ENCODE assay signal across 21 mouse cellular contexts in genomic region chr1:72308919-72309318, GRCm38 (mm10). TPM values are rescaled to one million over a fixed set of nuclear protein-coding genes. Genes with fewer than 3 reads are reported as not detected.
DNase-seq lines count a peak whose midpoint lies in the region; ATAC-seq and TF ChIP-seq lines count a peak whose summit lies in the region.
"Had no signal": no experiment of that assay in that cellular context is flagged by ENCODE, and none has a peak within 500 bp of the region (broad histone marks: within the 10 kb centered on the region; RNA-seq: fewer than 3 reads in every experiment).

No protein-coding gene starts in this region.

- no peak for ATAC-seq in hindbrain, embryonic 11.5 days (ENCODE audit: low FRiP score)
- no peak for ATAC-seq in hindbrain, embryonic 12.5 days (ENCODE audit: low FRiP score)
- ATAC-seq in embryonic facial prominence, embryonic 11.5 days (replicated peaks; ENCODE audit: insufficient number of reproducible peaks, low FRiP score, low TSS enrichment, low read depth), result no peak
- ATAC-seq in limb, embryonic 14.5 days (ENCODE audit: low FRiP score, low read depth), result no peak
- ATAC-seq in inflammation-experienced regulatory T-cells, adult 6 months, result no peak
- ATAC-seq: forebrain, embryonic 14.5 days had no signal

- intact Hi-C loops in left cerebral cortex, postnatal 10 days (cut with DNase I), result loop anchor here (5.0 to 10.0 kb wide), 2 partner anchors 228 to 406 kb away; partner anchors contain the start of genes March4 and Rpl37a

- no peak for TF ChIP-seq CTCF in CH12.LX (conservative IDR thresholded peaks at IDR 0.05 in 1 of 2, IDR thresholded peaks at IDR 0.05 in 1 of 2; ENCODE audit: low read depth in 2 of 2, low read length in 2 of 2)

- no peaks in the 10 kb centered on the region; the same call in 1 of the 2 replicates for H3K4me1 ChIP-seq in hindbrain, embryonic 11.5 days (replicated peaks; ENCODE audit: control insufficient read depth, insufficient read depth, low read length)
- H3K4me1 ChIP-seq in hindbrain, embryonic 12.5 days, result peaks cover 14% of the 10 kb centered on the region
- peaks cover 6 to 28% of the 10 kb centered on the region in 2 experiments; a peak in 3 of 4 replicates for H3K4me1 ChIP-seq in CH12.LX (ENCODE audit: control insufficient read depth in 1 of 2, insufficient read depth in 2 of 2)
- H3K4me1 ChIP-seq in embryonic facial prominence, embryonic 11.5 days (ENCODE audit: control insufficient read depth, insufficient read depth, low read length), result no peaks in the 10 kb centered on the region
- no peaks in the 10 kb centered on the region; the same call in 1 of the 2 replicates for H3K4me1 ChIP-seq in limb, embryonic 14.5 days (ENCODE audit: control insufficient read depth, insufficient read depth, low read length)

- TF ChIP-seq POLR2A in CH12.LX (IDR thresholded peaks at IDR 0.05; ENCODE audit: low read depth, low read length), result no peak
- TF ChIP-seq POLR2A in limb, embryonic 14.5 days (IDR thresholded peaks at IDR 0.05; ENCODE audit: borderline replicate concordance, extremely low read depth, insufficient read depth, insufficient read length), result no peak

- no peaks in the 10 kb centered on the region for H3K79me2 ChIP-seq in CH12.LX (replicated peaks; ENCODE audit: control insufficient read depth, extremely low read depth, insufficient read depth, poor library complexity, severe bottlenecking)

- WGBS in hindbrain, embryonic 11.5 days, result 76% methylated on average over 4 of the region's 4 CpGs
- WGBS in hindbrain, embryonic 12.5 days, result 68% methylated on average over 4 of the region's 4 CpGs
- 58% methylated on average over 4 of the region's 4 CpGs for WGBS in embryonic facial prominence, embryonic 11.5 days
- 63% methylated on average over 4 of the region's 4 CpGs for WGBS in limb, embryonic 14.5 days

- no peak overlapping the region for H3K9ac ChIP-seq in hindbrain, embryonic 11.5 days (ENCODE audit: low read depth, low read length)
- no peak overlapping the region for H3K9ac ChIP-seq in hindbrain, embryonic 12.5 days
- no peak overlapping the region for H3K9ac ChIP-seq in CH12.LX (ENCODE audit: insufficient read depth, low read depth)
- no peak overlapping the region for H3K9ac ChIP-seq in embryonic facial prominence, embryonic 11.5 days (replicated peaks; ENCODE audit: low read length)
- H3K9ac ChIP-seq in limb, embryonic 14.5 days (ENCODE audit: low read depth, low read length, severe bottlenecking), result no peak overlapping the region
- H3K9ac ChIP-seq: stomach, embryonic 15.5 days had no signal

- H3K27me3 ChIP-seq in hindbrain, embryonic 11.5 days (ENCODE audit: control insufficient read depth, insufficient read depth, low read length), result no peaks in the 10 kb centered on the region
- no peaks in the 10 kb centered on the region for H3K27me3 ChIP-seq in hindbrain, embryonic 12.5 days
- no peaks in the 10 kb centered on the region for H3K27me3 ChIP-seq in CH12.LX (replicated peaks)
- H3K27me3 ChIP-seq in embryonic facial prominence, embryonic 11.5 days (ENCODE audit: control insufficient read depth, insufficient read depth, low read length), result no peaks in the 10 kb centered on the region
- no peaks in the 10 kb centered on the region for H3K27me3 ChIP-seq in limb, embryonic 14.5 days (ENCODE audit: control insufficient read depth, insufficient read depth, low read length)
- H3K27me3 ChIP-seq: hindbrain, embryonic 13.5 days; neural tube, embryonic 13.5 days; stomach, embryonic 15.5 days had no signal

- H3K27ac ChIP-seq in hindbrain, embryonic 11.5 days (ENCODE audit: low read depth, low read length), result 0 out of 2 replicates have a peak overlapping the region, but pooled peaks have one; percentile 24
- H3K27ac ChIP-seq in hindbrain, embryonic 12.5 days, result no peak overlapping the region
- no peak overlapping the region for H3K27ac ChIP-seq in CH12.LX (ENCODE audit: insufficient read depth, low read depth)
- H3K27ac ChIP-seq in embryonic facial prominence, embryonic 11.5 days (replicated peaks; ENCODE audit: low read depth, low read length), result no peak overlapping the region
- H3K27ac ChIP-seq in limb, embryonic 14.5 days (replicated peaks; ENCODE audit: low read depth, low read length), result 0 out of 2 replicates have a peak overlapping the region, but pooled peaks have one; percentile 3
- H3K27ac ChIP-seq: hindbrain, embryonic 13.5 days; neural tube, embryonic 13.5 days; stomach, embryonic 15.5 days had no signal

- dilution Hi-C loops in CH12.LX (cut with MboI; ENCODE audit: extremely low pct_ligation_motif_present, extremely low pct_unique_long_range_greater_than_20kb, low sequenced_read_pairs), result no loop called here

- no peak overlapping the region for H3K4me2 ChIP-seq in hindbrain, embryonic 11.5 days (replicated peaks; ENCODE audit: low read depth, low read length)
- H3K4me2 ChIP-seq in hindbrain, embryonic 12.5 days (replicated peaks), result no peak overlapping the region
- H3K4me2 ChIP-seq in CH12.LX (ENCODE audit: insufficient read depth, low read depth, poor library complexity, severe bottlenecking), result no peak overlapping the region
- H3K4me2 ChIP-seq in embryonic facial prominence, embryonic 11.5 days (ENCODE audit: low read depth, low read length), result no peak overlapping the region
- no peak overlapping the region for H3K4me2 ChIP-seq in limb, embryonic 14.5 days (replicated peaks; ENCODE audit: low read depth, low read length, severe bottlenecking)

- no peaks in the 10 kb centered on the region for H3K9me3 ChIP-seq in hindbrain, embryonic 11.5 days (ENCODE audit: control insufficient read depth, low read length)
- H3K9me3 ChIP-seq in hindbrain, embryonic 12.5 days (replicated peaks), result no peaks in the 10 kb centered on the region
- no peaks in the 10 kb centered on the region for H3K9me3 ChIP-seq in CH12.LX (replicated peaks; ENCODE audit: low read length)
- no peaks in the 10 kb centered on the region for H3K9me3 ChIP-seq in embryonic facial prominence, embryonic 11.5 days (replicated peaks; ENCODE audit: control insufficient read depth, low read length)
- H3K9me3 ChIP-seq in limb, embryonic 14.5 days (ENCODE audit: control insufficient read depth, low read length), result no peaks in the 10 kb centered on the region
- H3K9me3 ChIP-seq: hindbrain, embryonic 13.5 days; neural tube, embryonic 13.5 days; stomach, embryonic 15.5 days had no signal

- no peaks in the 10 kb centered on the region for H3K36me3 ChIP-seq in hindbrain, embryonic 11.5 days (ENCODE audit: control insufficient read depth, insufficient read depth, low read length)
- H3K36me3 ChIP-seq in hindbrain, embryonic 12.5 days, result no peaks in the 10 kb centered on the region
- H3K36me3 ChIP-seq in CH12.LX (replicated peaks in 1 of 2; ENCODE audit: control insufficient read depth in 1 of 2, insufficient read depth in 1 of 2, low read length in 1 of 2), result peaks cover 9 to 39% of the 10 kb centered on the region in 2 experiments
- H3K36me3 ChIP-seq in embryonic facial prominence, embryonic 11.5 days (replicated peaks; ENCODE audit: control insufficient read depth, insufficient read depth, low read depth, low read length), result no peaks in the 10 kb centered on the region; the same call in 1 of the 2 replicates
- H3K36me3 ChIP-seq in limb, embryonic 14.5 days (ENCODE audit: control insufficient read depth, insufficient read depth, low read length), result peaks cover 20% of the 10 kb centered on the region
- H3K36me3 ChIP-seq: hindbrain, embryonic 13.5 days; stomach, embryonic 15.5 days had no signal

- peak; percentile 12 for DNase-seq in hindbrain, embryonic 11.5 days (ENCODE audit: low spot score)
- no peak for DNase-seq in CH12.LX (ENCODE audit: extremely low read depth)
- DNase-seq in embryonic facial prominence, embryonic 11.5 days (ENCODE audit: low spot score), result peak; percentile 3
- no peak for DNase-seq in limb, embryonic 14.5 days (ENCODE audit: low spot score)
- no peak for DNase-seq in frontal cortex, postnatal 14 days (ENCODE audit: low spot score in 2 of 2)
- no peak for DNase-seq in left cerebral cortex, postnatal 10 days (ENCODE audit: extremely low spot score in 1 of 2, low spot score in 2 of 2)
- DNase-seq: adrenal gland, adult 2 months; cerebellum, adult 9-11 months; kidney, adult 8-10 months; kidney, postnatal 36 days; liver; lung, adult 18-20 months; right cerebral cortex, postnatal 25 days had no signal

- TF ChIP-seq RAD21 in CH12.LX (IDR thresholded peaks at IDR 0.05; ENCODE audit: low read depth, low read length), result no peak

- in situ Hi-C loops in CH12.LX (cut with MboI; ENCODE audit: low pct_ligation_motif_present, low pct_unique_long_range_greater_than_20kb, low sequenced_read_pairs), result loop anchor here (10.0 kb wide), 1 partner anchor 536 kb away; no protein-coding TSS in a partner anchor

- no peak overlapping the region for H3K4me3 ChIP-seq in hindbrain, embryonic 11.5 days (ENCODE audit: low read depth, low read length)
- no peak overlapping the region for H3K4me3 ChIP-seq in hindbrain, embryonic 12.5 days
- H3K4me3 ChIP-seq in CH12.LX (replicated peaks in 1 of 3; ENCODE audit: low read depth in 2 of 3, low read length in 2 of 3, poor library complexity in 1 of 3), result no peak overlapping the region
- H3K4me3 ChIP-seq in embryonic facial prominence, embryonic 11.5 days (ENCODE audit: low read depth, low read length), result no peak overlapping the region
- H3K4me3 ChIP-seq in limb, embryonic 14.5 days (replicated peaks; ENCODE audit: low read length), result no peak overlapping the region
- H3K4me3 ChIP-seq: stomach, embryonic 15.5 days had no signal

- no peak for TF ChIP-seq EP300 in CH12.LX (IDR thresholded peaks at IDR 0.05; ENCODE audit: low read length)

RNA-seq across cellular contexts. Expression of gene Xrcc5, which starts 1.7 kb away (rescaled TPM):
- polyA plus RNA-seq in hindbrain, embryonic 11.5 days (2014; fragmentation: Nextera tagmentation; extraction: Ambion mirVana), result 53.2 and 57.5 TPM in 2 replicates
- 44.0 and 47.0 TPM in 2 replicates for polyA plus RNA-seq in hindbrain, embryonic 12.5 days (2016; fragmentation: Nextera tagmentation; extraction: Ambion mirVana)
- 53.4 and 58.6 TPM in 2 replicates for total RNA-seq in CH12.LX (2012; rRNA removed)
- total RNA-seq in CH12.LX (2014; rRNA removed), result 83.5 and 93.1 TPM in 2 replicates
- 60.3 and 62.6 TPM in 2 replicates for polyA plus RNA-seq in CH12.LX (2012; ENCODE audit: insufficient read length, low read depth)
- polyA plus RNA-seq in embryonic facial prominence, embryonic 11.5 days (2014; fragmentation: Nextera tagmentation; extraction: Ambion mirVana), result 77.5 and 77.8 TPM in 2 replicates
- 16.1 and 22.6 TPM in 2 replicates for polyA plus RNA-seq in limb, embryonic 14.5 days (2012; rRNA removed)
- 41.8 and 43.2 TPM in 2 replicates for polyA plus RNA-seq in limb, embryonic 14.5 days (2014; fragmentation: Nextera tagmentation; extraction: Ambion mirVana)
- 10 to 100 TPM in 1 of 2 experiments, 1 to 10 TPM in 1; 9.8 to 10.5 TPM for total RNA-seq in left cerebral cortex, postnatal 10 days (2021)
- polyA plus RNA-seq in inflammation-experienced regulatory T-cells, adult 6 months (2017; shearing (Covaris generic)), result 10 to 100 TPM; 23.7 to 29.9 (median 26.1) TPM

RNA-seq across cellular contexts. Expression of gene Tmem169, which starts 24.8 kb away (rescaled TPM):
- polyA plus RNA-seq in hindbrain, embryonic 11.5 days (2014; fragmentation: Nextera tagmentation; extraction: Ambion mirVana), result 25.5 TPM in 2 replicates
- 31.0 and 36.0 TPM in 2 replicates for polyA plus RNA-seq in hindbrain, embryonic 12.5 days (2016; fragmentation: Nextera tagmentation; extraction: Ambion mirVana)
- total RNA-seq in CH12.LX (2012; rRNA removed) (0.04 and 0.17 TPM in 2 replicates), CH12.LX (2014; rRNA removed) (0.26 TPM in 1 of 2 replicates, not detected in the other)
- polyA plus RNA-seq in CH12.LX (2012; ENCODE audit: insufficient read length, low read depth), result not detected in 2 replicates
- 7.0 and 7.3 TPM in 2 replicates for polyA plus RNA-seq in embryonic facial prominence, embryonic 11.5 days (2014; fragmentation: Nextera tagmentation; extraction: Ambion mirVana)
- 3.8 and 4.0 TPM in 2 replicates for polyA plus RNA-seq in limb, embryonic 14.5 days (2012; rRNA removed)
- polyA plus RNA-seq in limb, embryonic 14.5 days (2014; fragmentation: Nextera tagmentation; extraction: Ambion mirVana), result 3.0 and 4.6 TPM in 2 replicates
- 10 to 100 TPM; 35.7 to 39.7 TPM for total RNA-seq in left cerebral cortex, postnatal 10 days (2021)
- not detected for polyA plus RNA-seq in inflammation-experienced regulatory T-cells, adult 6 months (2017; shearing (Covaris generic))
- total RNA-seq: megakaryocyte-erythroid progenitor cell, adult 5-6 weeks had no signal
- polyA plus RNA-seq: heart, postnatal 0 days had no signal

RNA-seq across cellular contexts. Expression of gene Pecr, which starts 24.8 kb away (rescaled TPM):
- polyA plus RNA-seq in hindbrain, embryonic 11.5 days (2014; fragmentation: Nextera tagmentation; extraction: Ambion mirVana), result 14.0 and 16.4 TPM in 2 replicates
- 13.2 and 16.5 TPM in 2 replicates for polyA plus RNA-seq in hindbrain, embryonic 12.5 days (2016; fragmentation: Nextera tagmentation; extraction: Ambion mirVana)
- 17.6 and 17.8 TPM in 2 replicates for total RNA-seq in CH12.LX (2012; rRNA removed)
- total RNA-seq in CH12.LX (2014; rRNA removed), result 21.3 and 21.4 TPM in 2 replicates
- polyA plus RNA-seq in CH12.LX (2012; ENCODE audit: insufficient read length, low read depth), result 24.8 and 26.5 TPM in 2 replicates
- 23.0 and 23.3 TPM in 2 replicates for polyA plus RNA-seq in embryonic facial prominence, embryonic 11.5 days (2014; fragmentation: Nextera tagmentation; extraction: Ambion mirVana)
- 20.1 and 20.5 TPM in 2 replicates for polyA plus RNA-seq in limb, embryonic 14.5 days (2012; rRNA removed)
- 29.5 and 31.2 TPM in 2 replicates for polyA plus RNA-seq in limb, embryonic 14.5 days (2014; fragmentation: Nextera tagmentation; extraction: Ambion mirVana)
- 1 to 10 TPM; 5.0 TPM for total RNA-seq in left cerebral cortex, postnatal 10 days (2021)
- 1 to 10 TPM; 3.4 to 4.2 (median 4.1) TPM for polyA plus RNA-seq in inflammation-experienced regulatory T-cells, adult 6 months (2017; shearing (Covaris generic))

Comparison
In these comparisons a context has a peak if more than half of its experiments do, and no peak if none do; other contexts are left out.
1. H3K27ac ChIP-seq: peak in hindbrain, embryonic 11.5 days (single experiment) and limb, embryonic 14.5 days (single experiment); none in hindbrain, embryonic 12.5 days (single experiment), CH12.LX (single experiment) and embryonic facial prominence, embryonic 11.5 days (single experiment).
2. DNase-seq: peak in hindbrain, embryonic 11.5 days (single experiment) and embryonic facial prominence, embryonic 11.5 days (single experiment); none in CH12.LX (single experiment), limb, embryonic 14.5 days (single experiment), frontal cortex, postnatal 14 days (0 of 2) and left cerebral cortex, postnatal 10 days (0 of 2).